Mouse (Mus musculus) mouse embryonic stem cell (cell line): ENCODE data around the gene Fmo2.

Source experiments
- in situ Hi-C, 2 experiments: fragments of 300-500 bp; cut with MboI; formaldehyde crosslinking; loops; 1 replicate in 1 of 2; 3 replicates in 1 of 2; pipeline ENCODE4 v1.14.3; 2019 to 2020; ENCODE audit warnings: low sequenced_read_pairs in 2 of 2, low pct_unique_long_range_greater_than_20kb in 1 of 2, mixed read lengths in 1 of 2; ENCODE audit not compliant: unreplicated experiment in 1 of 2

Gene Fmo2

DNA sequence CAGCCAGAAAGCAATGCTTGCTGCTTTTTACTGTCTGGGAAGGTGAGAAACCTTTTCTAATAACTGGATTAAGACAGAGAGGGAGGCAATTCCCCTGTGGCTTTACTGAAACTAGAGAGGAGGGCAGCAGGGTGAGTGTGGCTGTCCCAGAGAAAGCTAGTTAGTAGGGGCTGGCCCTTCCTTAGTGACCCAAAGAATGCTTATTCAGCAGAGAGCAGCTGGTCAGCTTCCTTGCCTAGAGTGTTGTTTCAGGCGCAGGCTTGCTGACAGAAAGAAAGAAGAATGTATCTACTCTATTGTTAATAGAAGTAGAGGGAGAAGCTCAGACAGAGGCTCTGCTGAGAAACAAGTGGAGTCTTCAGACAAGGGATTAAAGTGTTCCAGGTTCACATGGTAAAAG is 36.2 kb downstream of the Fmo2 start:
- in situ Hi-C loops = no loop called here

- in situ Hi-C loops = no loop called here
Observed at GRCm38 (mm10) chr1:162859996-162860605, 38.4 kb downstream of the Fmo2 start.

DNA sequence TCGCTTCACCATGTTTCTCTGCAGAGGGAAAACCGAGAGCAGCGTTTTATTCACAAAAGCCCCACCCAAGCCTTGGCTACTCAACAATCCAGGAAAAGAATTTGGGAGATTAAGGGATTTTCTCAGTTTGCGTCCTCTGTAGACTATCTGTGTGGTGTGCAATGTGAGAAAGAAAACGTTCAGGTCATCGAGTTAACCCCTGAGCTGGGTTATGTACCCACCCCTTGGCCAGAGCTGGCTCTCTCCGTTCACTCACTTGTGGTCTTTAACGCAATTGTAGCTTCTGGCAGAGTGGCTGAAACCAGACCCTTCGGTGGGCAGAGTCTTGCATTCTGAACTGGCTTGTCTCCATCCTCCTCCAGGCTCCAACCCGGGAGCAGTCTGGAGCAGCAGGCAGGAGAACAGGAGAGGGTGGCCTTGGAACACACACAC is 39.0 kb downstream of the Fmo2 start:
- in situ Hi-C loops = no loop called here

DNA sequence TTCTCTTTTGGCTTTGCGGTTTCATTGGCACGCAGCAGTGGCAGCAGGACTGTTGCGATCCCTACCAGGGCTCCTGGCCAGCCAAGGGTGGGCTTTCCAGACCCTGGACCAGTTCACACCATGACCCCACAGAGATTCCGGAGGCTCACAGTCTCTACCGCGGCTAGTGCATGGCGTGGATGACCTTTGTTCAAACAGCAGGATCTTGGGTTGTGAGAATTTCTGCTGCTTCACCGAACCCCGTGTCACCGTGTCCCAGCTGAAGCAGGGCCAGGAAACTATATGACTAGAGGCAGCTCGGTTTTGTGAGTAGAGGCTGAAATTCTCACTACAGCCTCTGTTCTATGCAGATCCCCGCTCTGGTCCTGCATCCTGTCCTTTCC is 39.8 kb downstream of the Fmo2 start:
- in situ Hi-C loops = no loop called here

DNA sequence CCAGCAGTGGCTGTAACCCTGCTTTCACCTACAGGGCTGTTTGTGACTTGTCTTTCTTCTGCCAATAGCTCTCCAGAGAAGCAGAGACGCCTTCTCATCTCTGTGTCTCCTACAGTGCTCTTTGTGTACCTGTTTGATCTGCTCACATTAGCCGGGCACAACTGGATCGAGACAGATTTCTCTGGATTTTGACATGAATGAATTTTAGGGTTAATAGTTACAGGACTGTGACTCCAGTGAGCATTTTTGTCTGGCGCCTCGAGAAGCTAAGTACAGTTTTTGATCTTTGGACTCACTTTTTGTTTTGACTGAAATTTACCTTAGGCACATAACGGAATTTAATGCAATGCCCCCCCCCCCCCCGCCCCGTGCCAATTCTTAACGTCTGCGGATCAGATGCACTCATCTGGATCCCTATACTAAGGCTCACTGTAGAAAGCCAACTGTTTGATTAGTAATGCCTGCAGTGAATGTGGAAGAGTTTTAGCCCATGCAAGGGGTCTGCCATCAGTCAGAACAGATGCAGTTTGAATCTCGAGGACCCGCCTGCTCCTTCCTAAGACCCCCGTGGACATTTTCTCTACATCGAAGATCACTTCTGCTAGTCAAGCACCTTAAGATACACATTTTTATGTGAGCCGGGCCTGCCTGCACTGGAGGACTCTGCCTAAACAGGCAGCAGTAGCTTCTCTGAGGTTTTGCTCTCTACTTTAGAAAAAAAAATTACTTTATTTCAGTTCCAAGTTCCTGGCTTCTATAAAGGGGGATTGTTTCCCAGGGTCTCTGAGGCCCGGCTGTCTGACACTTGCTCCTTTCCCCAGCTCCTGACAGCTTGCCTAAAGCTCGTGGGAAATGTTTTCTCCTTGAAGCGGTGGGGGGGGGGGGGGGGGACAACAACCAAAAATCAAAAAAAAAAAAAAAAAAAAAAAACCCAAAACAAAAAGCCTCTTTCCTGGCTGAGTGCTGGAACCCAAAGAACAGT is 40.5 kb downstream of the Fmo2 start:
- in situ Hi-C loops = no loop called here

DNA sequence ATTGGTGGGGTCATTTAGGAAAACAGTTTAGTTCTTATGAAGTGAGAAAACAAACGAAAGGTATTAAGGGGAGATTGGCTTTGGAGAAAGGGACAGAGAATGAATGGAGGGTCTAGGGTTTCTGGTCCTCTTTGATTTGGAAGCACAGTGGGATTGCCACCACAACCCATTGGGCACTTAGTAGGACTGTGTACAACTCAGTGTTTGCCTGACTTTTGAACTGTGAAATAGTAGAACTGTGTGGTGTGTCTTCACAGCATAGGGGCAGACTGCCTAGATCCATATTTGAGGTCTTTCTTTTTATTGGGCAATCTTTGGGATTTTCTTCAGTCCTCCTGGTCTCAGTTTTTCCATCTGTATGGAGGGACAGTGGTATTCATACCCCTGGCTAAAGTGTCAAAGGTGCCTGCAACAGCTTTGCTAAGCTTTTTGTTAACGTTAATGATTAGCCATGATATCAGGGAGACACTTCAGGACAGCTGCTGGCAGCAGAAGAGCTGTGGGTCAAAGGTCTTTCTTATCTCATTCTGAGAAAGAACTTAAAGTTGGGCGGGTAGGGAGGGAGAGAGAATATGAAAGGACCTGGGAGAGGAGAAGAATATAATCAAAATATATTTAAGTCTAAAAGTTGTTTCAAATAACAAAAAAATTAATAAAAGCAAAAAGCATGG is 44.6 kb downstream of the Fmo2 start:
- in situ Hi-C loops = no loop called here

- in situ Hi-C loops = no loop called here
Observed at GRCm38 (mm10) chr1:162847554-162847953, 51.0 kb downstream of the Fmo2 start.

DNA sequence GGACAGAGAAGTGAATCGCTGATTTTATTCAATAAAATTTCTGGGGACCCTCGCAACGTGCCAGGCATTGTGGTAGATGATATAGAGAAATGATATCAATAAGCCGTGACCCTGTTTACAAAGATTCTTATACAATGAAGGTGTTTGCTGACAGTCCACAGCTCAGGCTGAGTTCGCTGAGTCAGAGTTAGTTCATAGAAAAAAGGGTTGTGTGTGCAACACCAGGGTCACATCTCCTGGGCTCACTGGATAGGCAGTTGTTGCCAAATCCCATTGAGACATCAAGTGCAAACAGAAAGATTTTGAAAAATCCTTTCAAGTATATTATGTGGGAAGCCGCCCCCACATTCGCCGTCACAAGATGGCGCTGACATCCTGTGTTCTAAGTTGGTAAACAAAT is 58.3 kb downstream of the Fmo2 start:
- in situ Hi-C loops = no loop called here

DNA sequence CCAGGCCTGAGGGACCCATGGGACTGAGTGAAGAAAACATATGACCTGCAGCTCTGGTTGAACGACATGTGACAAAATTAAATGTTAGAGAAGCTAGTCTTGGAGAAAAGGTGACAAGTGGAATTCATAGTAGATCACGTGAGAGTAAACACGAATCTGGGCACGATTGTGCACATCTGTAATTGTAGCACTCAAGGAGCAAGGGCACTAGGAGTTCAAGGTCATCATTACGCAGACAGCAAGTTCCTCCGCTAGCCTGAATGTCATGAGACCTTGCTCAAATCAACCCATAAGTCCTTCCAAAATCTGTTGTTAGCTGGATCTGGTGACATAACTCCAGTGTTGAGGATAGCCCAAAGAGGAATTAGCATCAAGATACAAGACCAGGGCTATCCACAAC is 59.5 kb downstream of the Fmo2 start:
- in situ Hi-C loops = no loop called here

DNA sequence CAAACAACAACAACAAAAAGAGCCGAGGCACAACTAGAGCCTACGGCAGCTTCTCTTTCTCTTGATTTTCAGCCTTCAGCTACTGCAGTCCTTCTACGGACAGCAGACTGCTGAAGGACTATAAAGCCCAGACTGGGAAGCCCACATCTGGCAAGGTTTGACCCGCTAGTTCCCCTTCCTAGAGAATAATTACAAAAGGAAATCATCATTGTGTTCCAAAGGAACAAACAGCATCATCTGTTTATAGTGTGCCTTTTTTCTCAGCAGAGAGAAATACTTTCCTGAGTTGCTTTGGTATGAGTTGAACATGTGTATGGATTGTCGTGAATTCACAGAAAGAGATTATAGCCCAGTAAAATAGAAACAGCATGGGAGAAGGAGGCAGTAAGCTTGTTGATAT is 64.2 kb downstream of the Fmo2 start:
- in situ Hi-C loops = no loop called here

- in situ Hi-C loops = no loop called here
Observed at GRCm38 (mm10) chr1:162832574-162832953, 66.0 kb downstream of the Fmo2 start.

DNA sequence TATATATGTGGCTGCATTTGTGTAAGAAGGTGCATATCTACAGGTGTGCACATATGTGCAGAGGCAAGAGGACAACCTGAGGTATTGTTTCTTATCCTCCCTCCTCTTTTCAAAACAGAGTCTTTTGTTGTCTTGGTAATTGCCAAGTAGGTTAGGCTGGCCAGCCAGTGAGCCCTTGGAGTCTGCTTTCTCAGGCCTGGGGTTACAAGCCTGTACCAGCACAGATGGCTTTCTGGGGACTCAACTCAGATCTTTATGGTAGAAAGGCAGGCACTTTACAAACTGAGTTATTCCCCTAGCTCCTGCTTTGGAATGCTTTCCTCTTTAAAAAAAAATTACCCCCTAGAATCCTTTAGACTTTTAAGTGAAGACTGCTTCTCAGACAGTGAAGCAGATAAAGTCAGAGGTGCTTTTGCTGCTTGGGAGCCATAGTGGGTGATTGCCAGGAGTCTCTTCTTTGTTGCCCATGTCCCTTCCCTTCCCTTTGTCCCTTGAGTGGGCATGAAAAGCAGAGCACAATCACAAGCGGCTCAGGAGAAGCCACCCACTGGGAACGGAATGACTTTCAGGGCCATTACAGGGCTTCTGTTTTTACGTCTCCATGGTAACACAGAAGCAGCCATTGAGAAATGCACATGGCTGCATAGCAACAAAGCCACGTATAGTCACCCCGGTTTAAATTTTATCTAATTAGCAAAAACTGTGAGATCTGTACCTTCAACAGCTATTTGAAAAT is 66.5 kb downstream of the Fmo2 start:
- in situ Hi-C loops = no loop called here
